Mouse (Mus musculus) activated CD4-positive, CD25-positive, alpha-beta regulatory T cell, adult 9 weeks (primary cell): ENCODE measurements around the gene Eif3b. TPM values are rescaled to one million over a fixed set of nuclear protein-coding genes. Genes with fewer than 3 reads are reported as not detected.

ENCODE experiments used
- polyA plus RNA-seq: library from polyadenylated mRNA; unstranded; fragments of 100-300 nt; shearing (Covaris generic); gene quantifications from one replicate; pipeline ENCODE4 v1.2.1, GENCODE M21; 2017

Eif3b gene
- polyA plus RNA-seq, result 47.0 TPM

DNA sequence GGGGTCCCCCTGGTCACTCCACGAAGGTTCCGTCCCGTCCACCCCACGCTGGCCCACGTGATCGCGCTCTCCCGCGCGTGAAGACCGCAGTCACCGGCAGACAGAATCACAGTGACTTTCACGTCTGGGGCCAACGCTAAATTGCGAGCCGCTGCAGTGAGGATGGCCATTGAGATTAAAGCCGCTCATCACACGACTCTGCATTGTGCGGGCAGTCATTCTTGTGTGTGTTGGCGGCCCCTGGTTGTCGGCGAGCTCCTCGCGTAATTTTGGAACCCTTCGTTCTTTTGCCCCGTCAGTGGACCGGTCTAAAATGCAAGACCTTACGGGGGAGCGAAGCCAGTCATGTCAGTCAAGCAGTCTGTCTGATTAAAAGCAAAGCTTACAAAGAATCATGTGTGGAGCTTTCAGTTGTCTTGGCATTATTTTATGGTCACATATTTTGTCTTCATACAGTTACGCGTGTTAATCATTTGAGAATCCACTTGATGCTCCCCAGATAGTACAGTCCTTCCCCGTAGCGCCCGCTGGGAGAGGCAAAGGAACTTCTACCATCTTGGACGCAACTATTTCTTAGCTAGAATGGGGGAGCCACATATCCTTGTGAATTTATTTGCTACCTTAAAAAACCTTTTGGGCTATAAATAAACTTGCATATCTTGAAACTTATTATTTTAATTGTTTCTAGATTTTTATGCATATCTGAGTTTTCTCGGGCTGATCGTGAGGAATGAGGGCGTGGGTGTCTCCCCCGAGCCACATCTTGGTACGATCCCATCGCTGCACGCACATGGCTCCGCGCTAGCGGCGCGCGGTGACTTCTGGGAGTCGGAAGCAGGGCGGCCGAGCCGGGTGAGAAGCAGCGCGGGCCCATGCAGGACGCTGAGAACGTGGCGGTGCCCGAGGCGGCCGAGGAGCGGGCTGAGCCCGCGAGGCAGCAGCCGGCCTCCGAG lies at the start of gene Eif3b:
Gene Eif3b, plus strand, starts transcription at position 840 of the 953 bp plus-strand sequence.

DNA sequence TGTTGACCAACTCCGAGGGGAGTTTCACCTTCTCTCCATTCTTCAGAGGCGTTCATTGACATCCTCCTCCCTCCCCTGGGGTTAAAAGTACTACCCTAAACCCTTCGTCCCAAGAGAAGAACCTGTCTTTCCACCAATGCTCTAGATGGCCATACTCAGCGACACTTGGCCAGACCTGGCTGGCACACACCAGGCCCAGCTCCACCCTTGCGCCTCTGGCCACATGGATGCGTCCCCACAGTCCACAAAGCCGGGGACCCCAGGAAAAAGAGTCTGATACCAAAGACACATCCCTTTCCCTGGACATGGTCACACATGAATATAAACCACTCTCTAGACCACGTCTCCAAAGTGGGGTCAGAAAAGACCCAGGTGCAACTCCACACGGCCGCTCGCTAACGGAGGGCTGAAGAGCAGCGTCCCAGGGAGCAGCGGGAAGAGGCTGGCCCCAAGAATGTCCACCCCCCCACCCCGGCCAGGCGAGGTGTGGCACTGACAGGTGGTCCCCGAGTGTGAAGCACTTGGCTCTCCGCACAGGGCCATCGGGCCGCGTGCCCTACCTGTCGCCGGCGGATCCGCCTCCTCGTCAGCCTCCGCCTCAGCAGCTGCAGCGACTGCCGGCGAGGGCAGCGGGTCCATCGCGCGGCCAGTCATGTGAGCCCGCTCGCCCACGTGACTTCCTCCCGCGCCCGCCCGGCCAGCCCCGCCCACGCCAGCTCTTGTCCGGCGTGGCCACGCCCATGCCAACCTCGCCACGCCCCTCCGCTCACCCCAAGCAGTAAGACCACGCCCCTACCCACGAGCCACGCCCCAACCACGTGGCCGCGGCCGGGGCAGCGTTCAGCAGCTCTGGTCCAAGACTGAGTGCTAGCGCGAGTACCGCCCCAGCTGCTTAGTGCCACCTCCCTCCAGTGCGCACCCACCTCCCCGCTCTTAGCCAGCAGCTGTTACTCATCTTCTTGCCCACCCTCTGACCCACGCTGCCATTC lies 30.2 kb upstream of the Eif3b start, which contains the start of gene Snx8:
Gene Snx8, minus strand, starts transcription at position 675 of the 989 bp plus-strand sequence.

DNA sequence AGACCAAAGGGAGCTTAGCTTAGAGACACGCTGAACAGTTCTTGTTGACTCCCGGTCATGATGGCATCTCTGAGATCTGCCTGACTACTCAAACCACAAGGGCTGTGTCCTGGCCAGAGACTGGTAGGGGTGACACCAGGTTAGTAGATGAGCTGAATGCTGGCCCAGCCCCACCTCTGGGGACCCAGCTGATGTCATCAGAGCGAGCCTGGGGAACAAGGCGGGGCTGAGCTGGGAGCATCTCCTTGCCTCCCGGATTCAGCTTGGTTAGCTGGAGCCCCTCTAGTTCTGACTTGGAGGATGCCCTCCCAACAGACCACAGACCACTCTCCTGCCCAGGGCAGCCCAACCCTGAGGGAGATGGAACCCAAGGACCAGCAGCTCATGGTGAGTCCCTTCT lies 26.2 kb downstream of the Eif3b start, which contains the start of gene Gm4869:
Gene Gm4869, plus strand, starts transcription at position 301 of the 400 bp plus-strand sequence.

Other genes starting within 250 kb of the Eif3b start
- gene Mad1l1, start 97.8 kb upstream of the Eif3b start, polyA plus RNA-seq, result 31.6 TPM
- 25.4 TPM for gene Nudt1, start 97.7 kb upstream of the Eif3b start, polyA plus RNA-seq
- gene Mrm2, start 87.4 kb upstream of the Eif3b start, polyA plus RNA-seq, result 17.2 TPM
- 1.9 TPM for gene Snx8, start 30.1 kb upstream of the Eif3b start, polyA plus RNA-seq
- not detected for gene Gm4869, start 26.3 kb downstream of the Eif3b start, polyA plus RNA-seq
- 37.5 TPM for gene Chst12, start 86.2 kb downstream of the Eif3b start, polyA plus RNA-seq
- 2.5 TPM for gene Grifin, start 145.7 kb downstream of the Eif3b start, polyA plus RNA-seq
- 94.1 TPM for gene Lfng, start 188.0 kb downstream of the Eif3b start, polyA plus RNA-seq
- 4.4 TPM for gene Ttyh3, start 229.7 kb downstream of the Eif3b start, polyA plus RNA-seq